Mouse (Mus musculus): ENCODE measurements around the gene AI481877. TPM values are rescaled to one million over a fixed set of nuclear protein-coding genes. Genes with fewer than 3 reads are reported as not detected.

Gene AI481877
- total RNA-seq, 2 experiments from 2014 or later, result not detected

DNA sequence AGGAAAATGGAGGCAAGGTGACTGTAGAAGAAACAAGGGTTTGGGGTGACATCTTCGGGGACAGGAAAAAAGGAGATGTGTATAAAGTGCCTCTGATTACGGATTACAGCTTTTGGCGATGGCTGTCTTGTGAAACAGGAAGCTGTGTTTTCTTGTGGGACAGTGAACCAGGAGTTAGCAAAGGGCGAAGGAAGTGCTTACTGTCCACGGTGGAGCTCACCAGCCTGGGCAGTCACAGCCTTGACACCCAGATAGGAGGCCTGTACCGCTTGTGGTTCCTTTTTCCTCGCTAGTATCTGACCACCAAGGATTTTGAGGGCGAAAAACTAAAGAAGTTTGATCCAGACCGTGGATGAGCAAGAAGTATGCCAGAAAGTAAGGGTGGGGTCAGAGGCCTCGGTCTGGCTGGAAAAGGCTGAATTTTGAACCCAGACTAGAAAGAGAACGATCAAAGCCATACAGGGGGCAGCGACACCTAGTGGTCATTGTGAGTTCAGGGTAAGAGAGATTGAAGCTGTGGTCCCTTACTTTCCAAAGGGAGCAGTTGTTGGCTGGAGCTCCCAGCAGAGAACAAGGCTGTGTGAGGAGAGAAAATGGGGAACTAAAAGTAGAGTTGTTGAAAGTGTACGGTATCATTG, 102.2 kb downstream of the AI481877 start:
- ATAC-seq (replicated peaks; ENCODE audit: low FRiP score, poor library complexity, severe bottlenecking), result peak; percentile 94

DNA sequence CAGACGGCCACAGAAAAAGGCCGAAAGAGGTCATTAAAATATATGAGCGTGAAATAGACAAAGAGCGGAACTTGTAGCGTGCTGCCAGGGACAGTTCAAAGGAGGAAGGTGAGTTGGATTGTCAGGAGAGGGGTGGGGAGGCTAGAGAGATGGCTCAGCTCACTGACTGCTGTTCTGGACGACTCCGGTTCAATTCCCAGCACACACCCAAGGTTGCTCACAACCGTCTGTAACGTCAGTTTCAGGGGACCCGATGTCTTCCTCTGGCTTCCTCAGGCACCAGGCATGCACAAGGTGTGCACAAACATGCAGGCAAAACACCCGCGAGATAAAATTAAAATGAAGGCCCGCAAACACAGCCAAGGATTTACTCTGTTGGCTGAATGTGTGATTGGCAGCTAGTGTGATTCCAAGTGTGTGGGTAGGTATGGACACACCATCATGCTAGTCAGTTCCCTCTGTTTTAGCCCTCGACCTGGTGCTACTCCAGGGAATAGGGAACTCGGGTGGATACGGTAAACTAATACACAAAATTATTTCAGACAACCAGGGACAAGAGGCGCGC, 102.9 kb downstream of the AI481877 start:
- ATAC-seq (replicated peaks; ENCODE audit: low FRiP score, poor library complexity, severe bottlenecking), result no peak; the same call in 1 of the 2 replicates

DNA sequence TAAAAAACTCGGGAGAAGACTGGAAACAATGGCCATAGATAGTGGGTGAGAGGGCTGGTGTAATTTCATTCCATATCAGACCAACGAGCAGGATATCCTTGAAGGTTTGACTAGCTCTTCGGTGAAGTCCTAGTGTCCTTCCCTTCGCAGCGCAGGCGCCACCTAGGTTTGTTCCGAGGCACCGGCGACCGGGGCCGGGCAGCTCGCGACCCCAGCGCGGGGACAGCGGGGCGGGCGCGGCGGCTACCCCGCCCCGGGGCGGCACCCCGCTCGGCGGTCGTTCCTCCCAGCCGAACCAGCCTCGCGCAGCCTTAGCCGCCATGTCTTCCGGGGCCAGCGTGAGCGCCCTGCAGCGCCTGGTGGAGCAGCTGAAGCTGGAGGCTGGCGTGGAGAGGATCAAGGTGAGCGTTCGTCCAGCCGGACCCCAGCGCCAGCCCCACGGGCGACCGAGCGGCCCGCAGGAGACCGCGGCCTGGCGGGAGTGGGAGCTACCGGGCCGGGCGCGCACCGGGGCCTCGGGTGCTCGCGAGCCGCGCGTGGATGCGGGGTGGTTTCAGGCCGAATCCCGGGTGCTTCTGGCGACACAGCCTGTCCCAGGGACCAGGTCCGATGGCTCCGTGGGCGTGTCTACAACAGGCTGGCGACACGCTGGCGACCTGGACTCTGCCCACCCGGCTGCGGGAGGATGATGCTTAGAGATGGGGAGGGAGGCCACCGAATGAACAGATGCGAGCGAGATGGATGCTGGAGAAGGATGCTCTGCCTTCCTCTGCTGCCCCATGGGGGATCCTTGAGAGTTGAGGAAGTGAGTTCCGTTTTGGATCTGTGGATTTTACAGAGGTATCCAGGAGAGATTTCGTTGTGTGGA, 103.6 kb downstream of the AI481877 start, which contains the start of gene Gng10:
Gene Gng10, plus strand, starts transcription at position 171 of the 868 bp plus-strand sequence.
- peak; percentile 53 for ATAC-seq (replicated peaks; ENCODE audit: low FRiP score, poor library complexity, severe bottlenecking)

DNA sequence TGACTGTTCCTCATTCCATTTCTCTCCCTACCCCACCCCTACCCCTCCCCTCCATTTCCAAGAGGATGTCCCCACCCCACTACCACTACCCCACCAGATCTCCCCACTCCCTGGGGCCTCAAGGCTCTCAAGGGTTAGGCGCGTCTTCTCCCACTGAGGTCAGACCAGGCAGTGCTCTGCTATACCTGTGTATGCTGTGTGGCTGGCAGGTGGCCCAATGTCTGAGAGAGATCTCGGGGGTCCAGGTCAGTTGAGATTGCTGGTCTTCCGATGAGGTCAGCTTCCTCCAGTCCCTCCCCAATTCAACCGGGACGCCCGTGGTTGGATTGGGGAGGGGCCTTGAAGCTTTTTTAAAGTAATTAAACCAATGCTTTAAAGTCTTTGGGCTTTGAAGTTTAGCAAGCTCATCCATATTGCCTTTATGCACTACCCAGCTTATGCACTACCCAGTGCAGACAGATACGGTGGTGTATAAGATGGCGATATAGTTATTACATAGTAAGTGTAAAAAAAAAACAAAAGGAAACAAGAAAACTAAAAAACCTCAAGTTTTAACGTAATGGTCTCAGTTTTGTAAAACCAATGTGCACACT, 104.4 kb downstream of the AI481877 start:
- ATAC-seq (replicated peaks; ENCODE audit: low FRiP score, poor library complexity, severe bottlenecking), result no peak

DNA sequence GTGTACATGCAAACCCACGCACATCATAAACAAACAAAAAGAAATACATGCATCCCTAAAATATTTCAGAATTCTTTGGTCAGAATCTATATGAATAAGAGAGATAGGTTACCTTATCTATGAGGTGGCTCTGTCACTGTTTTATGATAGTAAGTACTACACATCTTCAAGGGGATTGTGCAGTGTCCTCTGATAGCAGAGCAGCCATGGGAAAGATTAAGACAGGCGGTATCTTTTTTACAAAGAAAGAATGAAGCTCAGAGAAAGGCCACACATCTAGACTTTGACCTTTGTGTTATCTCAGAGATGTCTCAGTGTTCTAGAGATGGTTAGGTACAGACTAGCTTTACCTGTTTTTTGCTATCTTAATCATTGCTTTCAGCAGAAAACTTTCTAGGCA, 121.9 kb downstream of the AI481877 start:
- ATAC-seq (replicated peaks; ENCODE audit: low FRiP score, poor library complexity, severe bottlenecking), result no peak

DNA sequence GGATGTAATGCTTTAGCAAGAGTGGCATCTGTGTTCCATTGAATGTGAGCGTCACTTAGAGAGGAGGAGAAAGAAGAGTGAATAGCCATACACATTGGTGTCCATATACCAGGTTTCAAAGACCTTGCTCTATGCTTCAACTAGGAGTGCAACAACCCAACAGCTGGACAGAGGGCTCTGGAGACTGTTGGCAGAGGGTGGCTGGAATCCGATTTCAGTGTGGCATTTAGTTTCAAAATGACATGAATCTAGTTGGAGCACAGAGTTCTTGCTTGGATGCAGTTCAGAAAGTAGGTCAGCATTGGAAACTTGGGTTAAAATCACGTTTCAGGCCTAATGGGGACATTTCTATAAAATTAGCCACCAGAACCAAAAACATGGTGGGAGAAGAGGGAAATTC, 123.6 kb downstream of the AI481877 start:
- ATAC-seq (replicated peaks; ENCODE audit: low FRiP score, poor library complexity, severe bottlenecking), result no peak

DNA sequence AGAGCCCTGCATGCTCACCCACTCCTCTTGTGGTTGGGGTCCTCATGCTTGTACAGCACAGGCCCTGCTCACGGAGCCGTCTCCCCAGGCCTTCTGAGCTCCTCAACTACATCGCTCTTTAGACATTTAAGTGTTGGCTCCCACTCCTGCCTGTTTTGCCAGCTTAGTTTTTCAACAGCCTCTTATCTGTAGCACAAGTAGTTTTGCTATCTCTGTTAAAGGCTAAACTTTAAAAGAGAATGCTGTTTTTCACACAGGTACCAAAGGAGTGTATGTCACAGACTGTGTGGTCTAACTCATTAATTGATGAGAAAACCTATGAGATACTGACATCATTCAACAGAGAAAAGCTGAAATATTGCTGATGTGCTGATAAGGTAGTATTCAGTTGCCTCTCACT, 127.3 kb downstream of the AI481877 start:
- ATAC-seq (replicated peaks; ENCODE audit: low FRiP score, poor library complexity, severe bottlenecking), result no peak

DNA sequence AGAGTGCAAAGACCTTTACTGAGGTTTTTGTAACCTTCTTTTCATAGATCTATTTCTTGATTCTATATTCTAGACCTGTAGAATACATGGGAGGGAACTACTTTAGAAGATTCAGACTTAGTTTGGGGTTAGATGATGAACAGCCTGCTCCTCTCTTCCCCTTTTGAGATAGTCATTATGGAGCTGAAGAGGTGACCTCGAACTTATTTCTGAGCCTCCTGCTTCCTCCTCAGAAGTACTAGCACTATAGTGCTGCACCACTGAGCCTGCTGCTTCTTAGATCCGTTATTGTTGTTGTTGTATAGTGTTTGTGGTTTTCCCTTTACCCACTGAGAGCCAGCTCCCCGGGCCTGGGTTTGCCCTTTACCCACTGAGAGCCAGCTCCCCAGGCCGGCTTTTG, 129.1 kb downstream of the AI481877 start:
- ATAC-seq (replicated peaks; ENCODE audit: low FRiP score, poor library complexity, severe bottlenecking), result peak; percentile 13; the same call in 1 of the 2 replicates

DNA sequence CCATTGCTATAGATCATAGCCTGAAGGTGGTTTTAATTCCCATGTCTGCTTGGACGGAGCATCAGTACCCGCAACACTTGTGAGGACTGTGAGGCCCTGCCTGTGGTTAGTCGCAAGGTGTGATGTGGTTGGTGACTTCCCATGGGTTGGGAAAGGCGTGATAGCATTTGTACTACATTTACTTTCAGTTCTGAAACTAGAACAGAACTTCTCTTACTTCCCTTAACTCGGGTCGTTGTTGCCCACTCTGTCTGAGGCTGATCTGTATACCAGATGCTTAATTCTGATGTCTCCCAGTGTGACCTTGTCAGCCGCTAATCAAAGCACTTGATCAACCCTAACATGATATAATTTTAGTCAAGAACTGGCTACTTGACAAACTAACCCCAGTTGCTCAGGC, 129.6 kb downstream of the AI481877 start:
- ATAC-seq (replicated peaks; ENCODE audit: low FRiP score, poor library complexity, severe bottlenecking), result no peak

DNA sequence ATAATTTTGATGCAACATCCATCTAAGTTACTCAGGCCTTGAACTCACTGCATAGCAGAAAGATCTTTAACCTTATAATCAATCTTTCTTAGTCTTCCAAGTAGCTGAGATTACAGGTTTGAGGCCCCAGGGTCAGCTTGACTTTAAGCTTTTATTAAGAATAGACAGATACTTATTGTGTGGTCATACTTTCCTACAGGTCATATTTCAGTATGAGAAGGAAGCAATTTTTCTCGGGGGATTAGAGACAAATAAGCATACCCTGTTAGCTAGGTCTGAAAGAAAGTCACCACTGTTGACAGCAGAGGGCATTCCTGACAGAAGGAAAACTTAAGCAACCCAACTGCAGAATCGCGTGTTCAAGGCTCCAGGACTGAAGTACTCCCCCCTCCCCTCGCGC, 130.8 kb downstream of the AI481877 start:
- no peak for ATAC-seq (replicated peaks; ENCODE audit: low FRiP score, poor library complexity, severe bottlenecking)

DNA sequence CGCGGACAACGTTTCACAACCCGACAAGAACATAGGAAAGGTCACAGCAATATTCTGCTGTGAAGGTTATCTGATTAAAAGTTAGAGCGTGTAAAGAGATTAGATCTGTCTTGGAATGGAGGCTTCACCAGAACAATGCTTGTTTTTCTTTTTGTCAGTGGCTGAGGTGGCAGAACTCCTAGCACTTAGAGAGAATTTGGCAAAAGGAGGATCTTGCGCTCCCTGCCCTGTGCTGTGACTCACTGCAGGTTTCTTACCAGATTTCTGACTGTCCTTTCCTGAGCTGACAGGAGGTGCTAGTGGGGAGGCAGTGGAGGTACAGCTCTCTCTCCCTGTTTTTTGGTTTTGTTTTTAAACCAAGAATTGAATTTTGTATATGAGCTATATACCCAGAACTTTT, 131.8 kb downstream of the AI481877 start:
- no peak for ATAC-seq (replicated peaks; ENCODE audit: low FRiP score, poor library complexity, severe bottlenecking)

DNA sequence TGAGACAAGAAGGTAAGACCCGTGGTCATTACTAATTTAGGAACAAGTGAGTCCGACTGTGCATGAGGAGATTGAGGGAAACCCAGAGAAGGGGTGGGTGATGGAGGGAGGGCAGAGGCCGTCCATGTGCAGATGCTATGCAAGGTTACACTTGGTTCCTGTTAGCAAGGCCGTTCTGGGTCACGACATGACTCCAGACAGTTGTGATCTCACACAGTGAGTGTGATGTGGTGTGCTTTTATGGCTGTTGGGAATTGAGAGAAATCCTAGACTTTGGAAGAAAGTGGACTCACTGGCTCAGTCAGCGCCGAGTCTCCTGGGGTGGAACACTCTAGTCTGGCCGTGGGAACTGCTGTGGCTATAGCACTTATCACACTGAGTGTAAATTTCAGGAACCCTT, 132.6 kb downstream of the AI481877 start:
- ATAC-seq (replicated peaks; ENCODE audit: low FRiP score, poor library complexity, severe bottlenecking), result no peak

DNA sequence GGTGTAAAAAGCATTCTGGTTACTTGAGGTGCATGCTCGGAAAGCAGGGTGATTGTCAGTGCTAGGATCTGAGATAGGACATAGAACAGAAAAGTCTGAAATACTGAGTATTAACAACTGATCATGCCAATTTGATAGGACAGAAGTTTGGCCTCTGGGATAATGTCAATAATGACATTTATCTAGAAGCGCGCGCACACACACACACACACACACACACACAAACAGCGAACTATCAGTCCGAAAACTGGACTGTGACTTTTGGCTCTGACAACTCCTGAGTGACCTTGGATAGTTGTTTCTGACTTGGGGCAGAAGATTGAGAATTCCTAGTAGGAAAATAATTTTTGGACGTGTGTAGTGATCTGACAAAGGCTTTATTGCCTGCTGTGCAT, 135.0 kb downstream of the AI481877 start:
- ATAC-seq (replicated peaks; ENCODE audit: low FRiP score, poor library complexity, severe bottlenecking), result 0 out of 2 replicates have a peak, but pooled peaks have one; percentile 4

DNA sequence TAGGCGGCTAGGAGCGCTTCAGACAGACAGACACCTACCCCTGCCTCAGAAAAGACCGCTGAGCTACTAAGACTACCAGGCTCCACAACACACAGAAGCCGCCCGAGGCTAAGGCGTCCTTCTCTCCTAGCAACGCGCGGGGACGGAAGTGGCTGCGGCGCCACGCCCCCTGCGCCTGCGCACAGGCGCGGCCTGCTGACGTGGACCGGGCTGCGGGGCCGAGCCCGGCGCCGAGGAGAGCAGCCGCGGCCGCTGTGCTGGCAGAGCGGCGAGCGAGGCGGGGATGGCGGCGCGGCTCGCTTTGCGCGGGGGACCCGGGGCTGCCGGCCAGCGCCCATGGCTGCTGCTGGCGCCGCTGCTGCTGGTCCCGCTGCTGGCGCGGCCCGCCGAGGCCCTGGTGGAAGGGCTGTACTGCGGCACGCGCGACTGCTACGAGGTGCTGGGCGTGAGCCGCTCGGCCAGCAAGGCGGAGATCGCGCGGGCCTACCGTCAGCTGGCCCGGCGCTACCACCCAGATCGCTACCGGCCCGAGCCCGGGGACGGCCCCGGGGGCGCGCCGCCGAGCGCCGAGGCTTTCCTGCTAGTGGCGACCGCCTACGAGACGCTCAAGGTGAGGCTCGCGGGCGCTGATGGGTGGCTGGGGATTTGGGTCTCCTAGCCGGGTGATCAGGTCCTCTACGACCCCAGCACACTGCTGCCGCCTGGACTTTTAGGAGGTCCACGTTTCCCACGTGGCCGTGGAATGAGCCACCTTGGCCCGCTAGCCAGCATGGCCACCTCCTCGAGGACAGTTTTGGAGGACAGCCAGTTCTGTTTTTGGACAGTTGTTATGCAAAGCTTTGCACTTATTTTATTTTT, 135.6 kb downstream of the AI481877 start, which contains the start of gene Gm20503:
Gene Gm20503, plus strand, starts transcription at position 263 of the 858 bp plus-strand sequence.
- peak; percentile 97 for ATAC-seq (replicated peaks; ENCODE audit: low FRiP score, poor library complexity, severe bottlenecking)

DNA sequence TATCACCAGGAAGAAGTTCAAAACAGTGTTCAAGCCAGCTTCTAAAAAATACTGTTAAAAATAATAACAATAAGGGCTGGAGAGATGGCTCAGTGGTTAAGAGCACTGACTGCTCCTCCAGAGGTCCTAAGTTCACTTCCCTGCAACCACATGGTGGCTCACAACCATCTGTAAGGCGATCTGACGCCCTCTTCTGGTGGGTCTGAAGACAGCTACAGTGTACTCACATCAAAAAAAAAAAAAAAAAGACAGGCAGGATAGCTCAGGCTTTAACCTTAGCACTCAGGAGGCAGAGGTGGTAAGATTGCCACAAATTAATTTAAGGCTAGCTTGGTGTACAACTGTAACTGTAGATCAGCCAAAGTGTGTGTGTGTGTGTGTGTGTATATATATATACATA, 138.2 kb downstream of the AI481877 start:
- ATAC-seq (replicated peaks; ENCODE audit: low FRiP score, poor library complexity, severe bottlenecking), result no peak

DNA sequence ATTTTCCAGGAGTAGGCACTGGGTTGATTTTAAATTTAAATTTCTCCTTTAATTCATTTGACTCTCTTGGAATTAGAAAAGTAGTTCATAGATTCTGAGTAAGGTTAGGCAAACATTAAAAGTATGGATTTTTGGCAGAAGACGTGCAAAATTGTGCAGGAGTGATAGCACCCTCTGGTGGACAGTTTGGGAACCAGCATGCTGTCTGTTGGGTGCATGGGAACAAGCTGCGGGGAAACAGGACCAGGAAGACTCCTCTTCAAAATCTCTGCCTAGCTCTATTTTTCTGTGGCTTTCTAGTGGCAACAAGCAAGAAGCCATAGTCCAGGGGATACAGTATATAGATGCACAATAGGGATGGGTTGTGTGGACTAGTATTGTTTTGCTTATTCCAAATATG, 139.1 kb downstream of the AI481877 start:
- 0 out of 2 replicates have a peak, but pooled peaks have one; percentile 48 for ATAC-seq (replicated peaks; ENCODE audit: low FRiP score, poor library complexity, severe bottlenecking)

DNA sequence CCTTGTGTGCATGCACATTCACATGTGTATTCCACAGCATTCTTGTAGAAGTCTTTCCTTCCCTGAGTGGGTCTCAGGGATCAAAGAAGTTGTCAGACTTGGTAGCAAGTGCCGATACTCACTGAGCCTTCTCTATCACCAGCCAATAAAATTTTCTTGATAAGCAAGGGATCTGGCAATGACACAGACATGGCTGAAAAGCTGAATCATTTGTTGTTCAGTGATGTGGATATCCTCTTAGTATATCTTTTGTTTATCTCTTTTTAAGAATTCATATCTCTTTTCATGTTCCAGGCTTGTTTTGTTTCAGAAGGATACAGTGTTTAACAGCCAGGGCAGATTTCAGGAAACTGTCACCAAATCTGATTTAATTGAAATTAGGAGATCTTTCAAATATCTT, 140.1 kb downstream of the AI481877 start:
- ATAC-seq (replicated peaks; ENCODE audit: low FRiP score, poor library complexity, severe bottlenecking), result no peak

DNA sequence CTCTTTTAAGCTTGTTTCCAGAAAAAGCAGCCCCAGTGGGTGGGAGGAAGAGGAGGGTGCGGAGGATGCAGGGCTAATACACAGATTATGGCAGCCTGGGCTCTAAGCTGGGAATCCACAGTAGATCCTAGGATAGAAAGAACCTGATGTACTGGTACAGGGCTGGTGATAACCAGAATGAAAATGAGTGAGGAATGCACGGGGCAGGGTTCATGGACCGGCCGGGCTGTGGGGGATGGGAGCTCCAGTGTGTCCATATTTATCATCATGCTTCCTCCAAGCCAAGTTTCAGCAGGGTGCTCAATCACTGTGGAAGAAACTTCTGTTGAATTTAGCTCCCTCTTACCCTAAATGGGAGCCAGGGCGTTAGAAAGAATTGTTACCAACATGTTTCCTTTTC, 141.7 kb downstream of the AI481877 start:
- no peak for ATAC-seq (replicated peaks; ENCODE audit: low FRiP score, poor library complexity, severe bottlenecking)

DNA sequence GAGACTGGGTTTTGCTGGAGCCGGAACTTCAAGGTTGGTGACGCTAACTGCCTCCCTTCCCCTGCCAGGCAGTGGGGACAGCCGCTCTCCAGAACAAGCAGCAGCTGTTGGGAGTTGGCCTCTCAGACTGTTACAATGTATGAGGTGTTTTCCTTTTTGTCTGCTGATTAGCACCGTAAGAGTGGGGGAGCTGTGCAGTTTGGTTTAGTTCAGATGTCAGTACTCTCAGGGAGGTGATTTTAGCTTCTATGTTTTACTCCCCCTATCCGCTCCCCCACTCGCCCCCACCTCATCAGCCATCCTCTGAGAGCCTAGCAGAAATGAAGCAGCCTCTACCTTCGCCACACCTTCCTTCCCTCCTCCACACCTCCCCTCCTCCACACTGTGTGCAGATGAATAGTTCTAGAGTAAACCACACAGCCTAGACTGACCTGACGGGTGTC, 143.5 kb downstream of the AI481877 start:
- ATAC-seq (replicated peaks; ENCODE audit: low FRiP score, poor library complexity, severe bottlenecking), result no peak
